Comparison of ENCODE assay signal across 28 mouse cellular contexts in genomic region chr2:165748426-165748825, GRCm38 (mm10).
DNase-seq lines count a peak whose midpoint lies in the region; ATAC-seq and TF ChIP-seq lines count a peak whose summit lies in the region.
"Had no signal": no experiment of that assay in that cellular context is flagged by ENCODE, and none has a peak within 500 bp of the region (broad histone marks: within the 10 kb centered on the region; RNA-seq: fewer than 3 reads in every experiment).

No protein-coding gene starts in this region.

- no peak overlapping the region for H3K4me2 ChIP-seq in hindbrain, embryonic 13.5 days
- peak overlapping the region; percentile 21 for H3K4me2 ChIP-seq in embryonic facial prominence, embryonic 13.5 days
- H3K4me2 ChIP-seq: forebrain, embryonic 15.5 days; heart, embryonic 15.5 days; hindbrain, embryonic 14.5 days had no signal

- TF ChIP-seq CTCF in olfactory bulb, adult 2 months (IDR thresholded peaks at IDR 0.05; ENCODE audit: insufficient read depth, low read depth, low read length) = no peak
- no peak for TF ChIP-seq CTCF in left cerebral cortex, adult 2 months (IDR thresholded peaks at IDR 0.05)

- H3K9ac ChIP-seq in hindbrain, embryonic 13.5 days = no peak overlapping the region; the same call in 1 of the 2 replicates
- peak overlapping the region; percentile 51; the same call in 1 of the 2 replicates for H3K9ac ChIP-seq in embryonic facial prominence, embryonic 13.5 days
- H3K9ac ChIP-seq: forebrain, embryonic 15.5 days; heart, embryonic 15.5 days; hindbrain, embryonic 14.5 days; liver, embryonic 14.5 days had no signal

- no peak for DNase-seq in hindbrain, embryonic 10.5 days (ENCODE audit: low spot score)
- peak; percentile 39 for DNase-seq in embryo, embryonic 10.5 days (ENCODE audit: low spot score)
- no peak for DNase-seq in left cerebral cortex, adult 2 months (ENCODE audit: extremely low spot score in 1 of 2, low spot score in 2 of 2)
- DNase-seq in heart, postnatal 14 days = no peak
- DNase-seq: adrenal gland, postnatal 14 days; B cell, adult 2 months; cerebellum, adult 11 months; cerebellum, adult 9-10 months; cerebellum, postnatal 36 days; heart, postnatal 36 days; kidney, adult 9 months; kidney, postnatal 10 days; layer of hippocampus, adult 9-11 months; liver; lung, adult 2 months; lung, postnatal 10 days; midbrain, embryonic 14.5 days; right cerebral cortex, adult 18-20 months; right cerebral cortex, postnatal 4 days; thymus, postnatal 4 days had no signal

- peak overlapping the region; percentile 40; the same call in 1 of the 2 replicates for H3K27ac ChIP-seq in hindbrain, embryonic 10.5 days
- H3K27ac ChIP-seq in hindbrain, embryonic 13.5 days = no peak overlapping the region
- H3K27ac ChIP-seq in embryonic facial prominence, embryonic 13.5 days = peak overlapping the region; percentile 88
- no peak overlapping the region for H3K27ac ChIP-seq in olfactory bulb, adult 2 months (ENCODE audit: insufficient read depth, low read depth, low read length)
- no peak overlapping the region for H3K27ac ChIP-seq in left cerebral cortex, adult 2 months
- H3K27ac ChIP-seq: forebrain, embryonic 15.5 days; heart, embryonic 15.5 days; hindbrain, embryonic 14.5 days; liver, embryonic 14.5 days had no signal

- WGBS in hindbrain, embryonic 10.5 days = 10% methylated on average over 11 of the region's 11 CpGs
- WGBS in hindbrain, embryonic 13.5 days = 15% methylated on average over 11 of the region's 11 CpGs
- WGBS in embryonic facial prominence, embryonic 13.5 days = 5% methylated on average over 11 of the region's 11 CpGs
- WGBS in olfactory bulb, adult 2 months = 61% methylated on average over 11 of the region's 11 CpGs

- ATAC-seq in hindbrain, embryonic 13.5 days (ENCODE audit: low FRiP score) = no peak
- ATAC-seq in embryonic facial prominence, embryonic 13.5 days (ENCODE audit: insufficient number of reproducible peaks, insufficient read depth, low FRiP score, low TSS enrichment, low read depth) = peak; percentile 34; the same call in 1 of the 2 replicates
- ATAC-seq: forebrain, embryonic 15.5 days; intestine, postnatal 0 days had no signal

- peaks cover 19% of the 10 kb centered on the region for H3K4me1 ChIP-seq in hindbrain, embryonic 10.5 days (replicated peaks)
- H3K4me1 ChIP-seq in hindbrain, embryonic 13.5 days (replicated peaks) = peaks cover 21% of the 10 kb centered on the region
- peaks cover 41% of the 10 kb centered on the region for H3K4me1 ChIP-seq in embryonic facial prominence, embryonic 13.5 days
- peaks cover 23% of the 10 kb centered on the region for H3K4me1 ChIP-seq in olfactory bulb, adult 2 months (ENCODE audit: control insufficient read depth, insufficient read depth, low read length)
- H3K4me1 ChIP-seq: heart, embryonic 15.5 days had no signal

- H3K27me3 ChIP-seq in hindbrain, embryonic 10.5 days (ENCODE audit: insufficient read depth, poor library complexity, severe bottlenecking) = 0 out of 2 replicates have a peak, but pooled peaks cover 11% of the 10 kb centered on the region
- H3K27me3 ChIP-seq in hindbrain, embryonic 13.5 days = no peaks in the 10 kb centered on the region
- H3K27me3 ChIP-seq in embryonic facial prominence, embryonic 13.5 days = no peaks in the 10 kb centered on the region

- no peak overlapping the region for H3K4me3 ChIP-seq in hindbrain, embryonic 10.5 days
- H3K4me3 ChIP-seq in hindbrain, embryonic 13.5 days = no peak overlapping the region
- H3K4me3 ChIP-seq in embryonic facial prominence, embryonic 13.5 days = no peak overlapping the region
- H3K4me3 ChIP-seq in olfactory bulb, adult 2 months (ENCODE audit: insufficient read depth, low read depth, low read length) = no peak overlapping the region
- no peak overlapping the region for H3K4me3 ChIP-seq in left cerebral cortex, adult 2 months
- H3K4me3 ChIP-seq: forebrain, embryonic 15.5 days; heart, embryonic 15.5 days had no signal

- no peaks in the 10 kb centered on the region for H3K36me3 ChIP-seq in hindbrain, embryonic 10.5 days
- no peaks in the 10 kb centered on the region for H3K36me3 ChIP-seq in hindbrain, embryonic 13.5 days
- H3K36me3 ChIP-seq in embryonic facial prominence, embryonic 13.5 days = no peaks in the 10 kb centered on the region
- H3K36me3 ChIP-seq: forebrain, embryonic 15.5 days; heart, embryonic 15.5 days had no signal

- 0 out of 2 replicates have a peak, but pooled peaks have one; percentile 17 for TF ChIP-seq POLR2A in olfactory bulb, adult 2 months (IDR thresholded peaks at IDR 0.05; ENCODE audit: insufficient read depth, low read depth, low read length)

- intact Hi-C loops in left cerebral cortex, adult 2 months (cut with DNase I) = no loop called here
- intact Hi-C loops in heart, postnatal 14 days (cut with DNase I) = no loop called here

- H3K9me3 ChIP-seq in hindbrain, embryonic 10.5 days = no peaks in the 10 kb centered on the region
- H3K9me3 ChIP-seq in hindbrain, embryonic 13.5 days = no peaks in the 10 kb centered on the region
- H3K9me3 ChIP-seq in embryonic facial prominence, embryonic 13.5 days = no peaks in the 10 kb centered on the region
- H3K9me3 ChIP-seq: forebrain, embryonic 15.5 days; heart, embryonic 15.5 days had no signal

Comparison
In these comparisons a context has a peak if more than half of its experiments do, and no peak if none do; other contexts are left out.
1. H3K27ac ChIP-seq: peak in hindbrain, embryonic 10.5 days (single experiment) and embryonic facial prominence, embryonic 13.5 days (single experiment); none in hindbrain, embryonic 13.5 days (single experiment), olfactory bulb, adult 2 months (single experiment) and left cerebral cortex, adult 2 months (single experiment).